Mouse (Mus musculus): ENCODE measurements around the gene Trp53bp2. TPM values are rescaled to one million over a fixed set of nuclear protein-coding genes. Genes with fewer than 3 reads are reported as not detected.

Trp53bp2 gene
- polyA plus RNA-seq, 1 experiment from 2014 or later = 42.5 TPM

DNA sequence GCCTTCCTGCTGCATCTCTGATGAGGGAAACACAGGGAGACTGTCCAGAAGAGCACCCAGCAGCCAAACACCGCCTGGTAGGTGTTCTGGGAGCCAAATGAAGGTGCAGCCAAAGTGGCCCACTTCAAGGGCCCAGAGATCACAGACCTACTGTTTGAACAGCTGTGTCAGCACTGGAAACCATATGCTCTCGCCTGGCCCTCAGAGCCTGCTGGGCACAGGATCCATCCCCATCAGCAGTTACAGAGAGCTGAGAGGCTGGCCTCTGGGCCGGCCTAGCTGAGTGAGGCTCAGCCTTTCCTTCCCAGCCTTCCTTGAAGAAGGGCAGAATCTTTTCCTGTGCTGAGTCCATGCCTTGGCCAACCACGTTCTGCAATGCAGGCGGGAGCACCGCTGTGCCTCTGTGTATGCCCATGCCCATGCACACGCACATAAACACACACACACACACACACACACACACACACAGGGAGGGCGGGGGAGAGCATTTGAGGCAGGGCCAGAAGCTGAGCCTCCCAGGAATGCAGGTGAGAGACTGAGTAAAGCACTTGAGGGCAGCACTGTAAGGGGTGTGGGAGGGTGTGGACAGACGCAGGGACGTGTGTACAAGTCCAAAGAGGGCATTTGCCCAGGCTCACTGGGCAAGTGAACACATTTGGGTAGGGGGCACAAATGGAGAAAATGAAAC is 100.3 kb downstream of the Trp53bp2 start:
- no peak overlapping the region; the same call in 1 of the 2 replicates for H3K9ac ChIP-seq (replicated peaks; ENCODE audit: low read length)
- peaks cover 4% of the 10 kb centered on the region for H3K4me1 ChIP-seq (ENCODE audit: control insufficient read depth, insufficient read depth, low read length)
- H3K27ac ChIP-seq (replicated peaks; ENCODE audit: low read depth, low read length) = no peak overlapping the region
- WGBS = 70% methylated on average over 10 of the region's 10 CpGs
- DNase-seq (ENCODE audit: low spot score) = no peak
- no peak overlapping the region for H3K4me3 ChIP-seq (ENCODE audit: low read depth, low read length)
- no peaks in the 10 kb centered on the region for H3K27me3 ChIP-seq (ENCODE audit: control insufficient read depth, insufficient read depth, low read length)
- peaks cover 4% of the 10 kb centered on the region for H3K36me3 ChIP-seq (replicated peaks; ENCODE audit: control insufficient read depth, insufficient read depth, low read depth, low read length)
- no peak; the same call in 1 of the 2 replicates for ATAC-seq (replicated peaks; ENCODE audit: insufficient number of reproducible peaks, low FRiP score, low TSS enrichment, low read depth)
- no peak overlapping the region for H3K4me2 ChIP-seq (ENCODE audit: low read depth, low read length)
- no peaks in the 10 kb centered on the region for H3K9me3 ChIP-seq (replicated peaks; ENCODE audit: control insufficient read depth, low read length)

DNA sequence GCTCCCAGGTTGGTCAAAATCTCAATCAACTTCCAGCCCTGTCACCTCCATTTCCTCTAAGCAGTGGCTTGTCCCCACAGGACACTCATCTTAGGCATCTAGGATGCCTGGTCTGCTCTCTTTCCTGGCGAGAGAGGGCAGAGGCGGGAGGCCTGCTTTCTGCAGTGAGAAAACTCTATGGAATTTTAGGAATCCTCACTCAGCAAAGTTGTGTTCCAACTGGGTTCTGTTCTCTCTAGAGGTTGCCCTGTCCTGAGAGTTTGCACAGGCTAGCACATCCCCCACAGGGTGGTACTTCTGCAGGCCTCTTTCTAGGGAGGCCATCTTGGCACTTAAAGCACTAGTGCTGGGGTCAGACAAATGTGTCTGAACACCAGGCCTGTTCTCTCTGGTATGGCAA is 102.1 kb downstream of the Trp53bp2 start:
- DNase-seq (ENCODE audit: low spot score) = no peak
- no peak for ATAC-seq (replicated peaks; ENCODE audit: insufficient number of reproducible peaks, low FRiP score, low TSS enrichment, low read depth)
- H3K27me3 ChIP-seq (ENCODE audit: control insufficient read depth, insufficient read depth, low read length) = no peaks in the 10 kb centered on the region
- no peak overlapping the region for H3K4me3 ChIP-seq (ENCODE audit: low read depth, low read length)
- H3K4me1 ChIP-seq (ENCODE audit: control insufficient read depth, insufficient read depth, low read length) = no peaks in the 10 kb centered on the region
- 79% methylated on average over 2 of the region's 2 CpGs for WGBS
- H3K9me3 ChIP-seq (replicated peaks; ENCODE audit: control insufficient read depth, low read length) = no peaks in the 10 kb centered on the region
- no peak overlapping the region for H3K27ac ChIP-seq (replicated peaks; ENCODE audit: low read depth, low read length)
- H3K9ac ChIP-seq (replicated peaks; ENCODE audit: low read length) = no peak overlapping the region
- H3K36me3 ChIP-seq (replicated peaks; ENCODE audit: control insufficient read depth, insufficient read depth, low read depth, low read length) = peaks cover 4% of the 10 kb centered on the region
- H3K4me2 ChIP-seq (ENCODE audit: low read depth, low read length) = no peak overlapping the region

DNA sequence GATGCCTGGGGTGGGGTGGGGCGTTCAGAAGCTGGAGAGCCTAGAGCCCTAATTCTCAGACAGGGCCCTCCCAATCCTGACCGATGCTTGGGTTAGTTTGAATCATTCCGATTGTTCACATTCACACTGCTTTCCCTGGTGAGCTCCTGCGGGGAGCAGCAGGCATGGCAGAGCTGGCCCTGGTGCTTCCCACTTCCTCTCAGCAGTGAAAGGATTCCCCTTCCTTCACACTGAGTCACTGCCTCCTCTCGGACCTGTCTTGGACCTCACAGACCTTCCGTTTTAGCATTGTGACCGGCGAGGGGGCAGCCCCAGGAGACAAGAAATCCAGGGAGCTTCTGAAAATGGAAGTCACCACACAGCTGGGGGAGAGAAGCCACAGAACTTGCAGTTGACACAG is 102.8 kb downstream of the Trp53bp2 start:
- no peak for DNase-seq (ENCODE audit: low spot score)
- H3K4me2 ChIP-seq (ENCODE audit: low read depth, low read length) = no peak overlapping the region
- 58% methylated on average over 8 of the region's 8 CpGs for WGBS
- no peak overlapping the region for H3K4me3 ChIP-seq (ENCODE audit: low read depth, low read length)
- no peak overlapping the region for H3K27ac ChIP-seq (replicated peaks; ENCODE audit: low read depth, low read length)
- no peaks in the 10 kb centered on the region for H3K4me1 ChIP-seq (ENCODE audit: control insufficient read depth, insufficient read depth, low read length)
- no peaks in the 10 kb centered on the region for H3K27me3 ChIP-seq (ENCODE audit: control insufficient read depth, insufficient read depth, low read length)
- ATAC-seq (replicated peaks; ENCODE audit: insufficient number of reproducible peaks, low FRiP score, low TSS enrichment, low read depth) = no peak
- H3K36me3 ChIP-seq (replicated peaks; ENCODE audit: control insufficient read depth, insufficient read depth, low read depth, low read length) = peaks cover 4% of the 10 kb centered on the region
- H3K9ac ChIP-seq (replicated peaks; ENCODE audit: low read length) = no peak overlapping the region
- no peaks in the 10 kb centered on the region for H3K9me3 ChIP-seq (replicated peaks; ENCODE audit: control insufficient read depth, low read length)

Other genes with a start within 250 kb of the Trp53bp2 start
- not detected in 2 replicates for gene Vmn1r1, start 244.7 kb upstream of the Trp53bp2 start, polyA plus RNA-seq (2014; fragmentation: Nextera tagmentation; extraction: Ambion mirVana)
- 82.5 and 87.6 TPM in 2 replicates for gene Degs1, start 126.4 kb upstream of the Trp53bp2 start, polyA plus RNA-seq (2014; fragmentation: Nextera tagmentation; extraction: Ambion mirVana)
- 29.6 and 31.8 TPM in 2 replicates for gene Fbxo28, start 67.5 kb upstream of the Trp53bp2 start, polyA plus RNA-seq (2014; fragmentation: Nextera tagmentation; extraction: Ambion mirVana)
- gene Capn2, start 108.4 kb downstream of the Trp53bp2 start, polyA plus RNA-seq (2014; fragmentation: Nextera tagmentation; extraction: Ambion mirVana) = 80.8 and 89.1 TPM in 2 replicates
- gene Capn8, start 155.8 kb downstream of the Trp53bp2 start, polyA plus RNA-seq (2014; fragmentation: Nextera tagmentation; extraction: Ambion mirVana) = not detected in 2 replicates

Data from embryonic facial prominence, embryonic 11.5 days (tissue).